Mouse (Mus musculus) neutrophil, adult 83 days (primary cell): Measurements from ENCODE around the gene Sub1. TPM values are rescaled to one million over a fixed set of nuclear protein-coding genes. Genes with fewer than 3 reads are reported as not detected.

Source experiments
- total RNA-seq, 2 experiments: library from RNA; stranded (reverse); gene quantifications; one replicate each; pipeline ENCODE4 v1.2.4; 2023

Sub1 gene
- total RNA-seq, result 100 to 1,000 TPM; 158 to 166 TPM

GRCm38 (mm10) chr15:11996883-11997282 is at the start of gene Sub1:
Sub1 (minus strand) TSS chr15:11996983.

Other genes with a start within 250 kb of the Sub1 start
- gene Npr3, start 89.7 kb downstream of the Sub1 start, total RNA-seq, result not detected
- 10 to 100 TPM; 70.8 to 71.6 TPM for gene Zfr, start 120.8 kb upstream of the Sub1 start, total RNA-seq
- 10 to 100 TPM; 26.6 to 28.5 TPM for gene Mtmr12, start 208.0 kb upstream of the Sub1 start, total RNA-seq